Mouse (Mus musculus) thymus, adult 18-20 months (tissue): ENCODE measurements around the gene 4921524J17Rik.

Experiments used
- DNase-seq, 2 experiments: peaks; one replicate each; pipeline ENCODE4 v3.0.0; 2022; ENCODE audit warnings: mixed read lengths in 2 of 2

4921524J17Rik gene

GRCm38 (mm10) chr8:85435736-85436135, 3.1 kb upstream of the 4921524J17Rik start:
- DNase-seq: no peak

- no peak for DNase-seq
Observed at GRCm38 (mm10) chr8:85434817-85435216, 2.2 kb upstream of the 4921524J17Rik start.

- no peak for DNase-seq
Observed at GRCm38 (mm10) chr8:85433017-85433393, 372 bp upstream of the 4921524J17Rik start.

GRCm38 (mm10) chr8:85431281-85432167, 1.1 kb downstream of the 4921524J17Rik start:
- no peak for DNase-seq

GRCm38 (mm10) chr8:85430801-85431200, 1.8 kb downstream of the 4921524J17Rik start:
- no peak for DNase-seq

GRCm38 (mm10) chr8:85429219-85429618, 3.4 kb downstream of the 4921524J17Rik start:
- no peak for DNase-seq

GRCm38 (mm10) chr8:85427026-85427425, 5.6 kb downstream of the 4921524J17Rik start:
- no peak for DNase-seq

GRCm38 (mm10) chr8:85421329-85421728, 11.3 kb downstream of the 4921524J17Rik start:
- no peak for DNase-seq

- DNase-seq: no peak
Observed at GRCm38 (mm10) chr8:85408526-85408925, 24.1 kb downstream of the 4921524J17Rik start.

GRCm38 (mm10) chr8:85408053-85408505, 24.6 kb downstream of the 4921524J17Rik start:
- DNase-seq: no peak

GRCm38 (mm10) chr8:85405961-85406360, 26.7 kb downstream of the 4921524J17Rik start:
- DNase-seq: no peak

GRCm38 (mm10) chr8:85405418-85405817, 27.2 kb downstream of the 4921524J17Rik start:
- DNase-seq: no peak

GRCm38 (mm10) chr8:85398548-85398947, 34.1 kb downstream of the 4921524J17Rik start:
- DNase-seq: no peak

GRCm38 (mm10) chr8:85397508-85397907, 35.1 kb downstream of the 4921524J17Rik start:
- no peak for DNase-seq

GRCm38 (mm10) chr8:85396432-85397079, 36.1 kb downstream of the 4921524J17Rik start:
- no peak for DNase-seq

GRCm38 (mm10) chr8:85395681-85396431, 36.8 kb downstream of the 4921524J17Rik start:
- DNase-seq: no peak

- no peak for DNase-seq
Observed at GRCm38 (mm10) chr8:85395017-85395416, 37.6 kb downstream of the 4921524J17Rik start.

- DNase-seq: no peak
Observed at GRCm38 (mm10) chr8:85393199-85393598, 39.4 kb downstream of the 4921524J17Rik start.

- DNase-seq: no peak
Observed at GRCm38 (mm10) chr8:85391438-85391837, 41.2 kb downstream of the 4921524J17Rik start.

GRCm38 (mm10) chr8:85386205-85386604, 46.4 kb downstream of the 4921524J17Rik start, which contains the start of gene Mylk3:
TSS of gene Mylk3 (minus strand) at chr8:85386345.
- no peak for DNase-seq

- no peak for DNase-seq
Observed at GRCm38 (mm10) chr8:85381926-85382325, 50.7 kb downstream of the 4921524J17Rik start.

- no peak for DNase-seq
Observed at GRCm38 (mm10) chr8:85380824-85381209, 51.8 kb downstream of the 4921524J17Rik start.
